Mouse (Mus musculus) right cerebral cortex, postnatal 36 days (tissue): Measurements from ENCODE around the gene Dlx5.

Source experiments
- DNase-seq, 2 experiments: peaks; one replicate each; pipeline ENCODE4 v3.0.0; 2022; ENCODE audit warnings: low spot score in 2 of 2, mixed read lengths in 1 of 2

Dlx5 gene

GRCm38 (mm10) chr6:6881638-6882190 lies at the start of gene Dlx5:
Gene Dlx5, minus strand, starts transcription at chr6:6882085.
- no peak for DNase-seq

DNA sequence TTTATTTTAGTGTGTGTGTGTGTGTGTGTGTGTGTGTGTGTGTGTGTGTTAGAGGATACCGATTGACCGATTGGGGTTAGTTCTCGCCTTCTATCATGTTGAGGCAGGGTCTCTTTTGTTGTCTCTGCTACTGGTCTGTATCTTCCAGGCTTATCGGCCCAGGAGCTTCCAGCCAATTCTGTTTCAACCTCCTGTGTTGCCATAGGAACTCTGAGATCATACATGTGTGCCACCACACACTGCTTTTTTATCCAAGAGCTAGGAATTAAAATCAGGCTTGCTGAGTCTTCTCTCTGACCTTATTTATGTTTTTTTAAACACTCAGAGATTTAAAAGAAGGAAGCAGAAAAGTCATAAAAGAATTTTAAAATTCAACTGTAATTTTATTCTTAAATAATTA lies 49.6 kb upstream of the Dlx5 start:
- no peak for DNase-seq

DNA sequence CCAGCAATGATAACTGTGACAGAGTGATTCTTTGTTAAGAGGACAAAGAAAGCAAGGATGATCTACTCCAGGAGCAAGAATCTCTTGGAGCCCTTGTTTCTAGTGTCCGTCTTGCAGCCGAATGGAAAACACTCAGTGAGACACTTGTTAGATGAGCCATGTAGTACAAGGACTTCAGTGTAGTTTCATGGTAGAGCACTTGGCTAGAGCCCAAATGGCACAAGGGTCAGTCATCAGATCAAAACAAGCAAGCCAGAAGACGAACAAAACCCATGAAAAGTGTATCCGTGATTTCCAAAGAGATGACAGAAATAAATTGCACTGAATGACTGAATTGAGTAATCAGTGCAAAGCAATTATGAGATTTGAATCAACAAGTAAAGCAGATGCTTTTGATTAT lies 48.9 kb upstream of the Dlx5 start:
- DNase-seq, result no peak

GRCm38 (mm10) chr6:6925264-6925663 lies 43.4 kb upstream of the Dlx5 start:
- no peak for DNase-seq

DNA sequence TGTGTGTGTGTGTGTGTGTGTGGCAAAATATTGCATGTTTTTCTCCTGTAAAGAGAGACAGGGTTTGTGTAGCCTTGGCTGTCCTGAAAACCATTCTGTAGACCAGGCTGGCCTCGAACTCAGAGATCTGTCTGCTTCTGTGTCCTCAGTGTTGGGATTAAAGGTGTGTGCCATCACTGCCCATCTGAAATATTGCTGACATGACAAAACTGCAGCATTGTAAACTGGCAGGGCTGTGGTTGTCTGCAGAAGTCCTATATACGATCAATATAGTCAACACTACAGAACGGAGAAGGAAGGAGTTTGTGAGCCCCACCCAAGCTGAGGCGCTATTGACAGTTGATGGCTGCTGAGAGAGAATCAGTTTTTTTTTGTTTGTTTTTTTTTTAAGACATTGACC lies 35.4 kb upstream of the Dlx5 start:
- DNase-seq, result no peak

DNA sequence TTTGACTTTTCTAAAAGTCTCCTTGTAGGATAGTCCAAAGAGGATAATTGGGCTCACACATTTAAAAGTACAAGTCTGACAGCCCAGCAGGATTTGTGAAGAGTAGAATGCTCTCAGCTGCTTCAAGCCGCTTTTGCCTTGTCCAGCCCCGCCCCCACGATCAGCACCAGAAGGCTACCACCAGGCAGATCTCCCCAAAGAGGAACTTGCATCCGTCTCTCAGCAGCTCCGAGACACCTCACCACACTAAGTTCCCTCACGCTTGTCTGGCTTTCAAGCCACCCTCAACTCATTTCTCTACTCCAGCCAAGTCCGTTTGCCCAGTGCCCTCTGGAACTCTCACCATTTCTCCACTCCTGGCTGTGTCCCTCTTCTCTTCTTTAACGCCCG lies 33.6 kb upstream of the Dlx5 start:
- DNase-seq, result no peak

- peak in 1 of 2 experiments; percentile 6 for DNase-seq
Observed at GRCm38 (mm10) chr6:6914849-6915525, 33.1 kb upstream of the Dlx5 start.

DNA sequence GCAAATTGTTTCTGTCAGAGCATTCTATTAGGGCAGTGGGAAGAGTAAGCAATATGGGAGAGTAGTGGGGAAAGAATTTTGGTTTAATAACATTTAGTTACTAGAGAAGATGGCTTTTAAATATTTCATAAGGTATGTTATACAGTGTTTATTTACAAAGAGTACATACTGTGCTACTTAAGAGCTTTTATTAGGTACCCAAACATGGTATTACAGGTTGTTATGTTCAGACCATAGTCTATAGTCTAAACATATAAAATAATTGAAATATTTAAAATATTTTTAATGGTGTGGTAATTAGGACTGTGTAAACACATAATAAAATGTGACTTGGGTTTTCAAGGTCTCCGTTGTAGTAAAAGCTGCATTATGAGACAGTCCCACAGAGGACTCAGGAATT lies 32.4 kb upstream of the Dlx5 start:
- DNase-seq, result no peak

DNA sequence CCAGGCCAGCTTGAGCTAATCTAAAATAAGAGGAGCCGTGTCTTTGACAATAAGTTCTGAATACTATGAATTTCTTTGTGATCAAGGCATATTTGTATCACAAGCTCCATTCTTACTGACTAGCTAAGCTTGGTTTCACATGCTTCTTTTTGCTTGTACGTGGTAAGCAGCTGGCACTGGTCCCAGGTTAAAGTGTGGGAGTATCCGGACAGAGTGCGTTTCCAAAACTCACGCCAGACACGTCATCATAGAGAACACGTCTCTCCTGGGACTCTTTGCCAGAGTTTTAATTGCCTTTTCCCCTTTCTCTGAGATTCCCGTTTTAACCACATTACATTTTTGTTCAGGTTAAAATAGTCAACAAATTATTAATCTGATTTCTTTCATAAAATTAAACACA lies 27.7 kb upstream of the Dlx5 start:
- DNase-seq, result no peak

- DNase-seq, result no peak
Observed at GRCm38 (mm10) chr6:6890047-6890446, 8.2 kb upstream of the Dlx5 start.

- DNase-seq, result no peak
Observed at GRCm38 (mm10) chr6:6886225-6886624, 4.3 kb upstream of the Dlx5 start.

DNA sequence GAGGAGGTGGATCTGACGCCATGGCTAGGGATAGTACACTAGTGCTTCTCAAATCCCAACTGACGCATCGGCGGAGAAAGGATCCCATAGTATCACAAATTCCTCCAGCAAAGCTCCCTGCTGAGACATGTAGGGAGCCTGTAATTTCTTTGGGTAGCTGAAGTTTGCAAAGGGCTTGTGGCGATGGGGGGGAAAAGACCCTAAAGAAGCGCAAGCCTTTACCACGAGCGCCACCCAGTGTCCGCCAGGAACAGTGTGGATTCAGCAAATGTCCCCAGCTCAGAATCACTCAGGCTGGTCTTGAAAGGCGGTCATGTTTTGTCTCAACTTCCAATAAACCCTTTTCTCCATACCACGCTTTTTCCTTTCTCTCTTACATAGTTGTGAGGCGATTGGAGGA lies 3.0 kb upstream of the Dlx5 start:
- DNase-seq, result no peak

DNA sequence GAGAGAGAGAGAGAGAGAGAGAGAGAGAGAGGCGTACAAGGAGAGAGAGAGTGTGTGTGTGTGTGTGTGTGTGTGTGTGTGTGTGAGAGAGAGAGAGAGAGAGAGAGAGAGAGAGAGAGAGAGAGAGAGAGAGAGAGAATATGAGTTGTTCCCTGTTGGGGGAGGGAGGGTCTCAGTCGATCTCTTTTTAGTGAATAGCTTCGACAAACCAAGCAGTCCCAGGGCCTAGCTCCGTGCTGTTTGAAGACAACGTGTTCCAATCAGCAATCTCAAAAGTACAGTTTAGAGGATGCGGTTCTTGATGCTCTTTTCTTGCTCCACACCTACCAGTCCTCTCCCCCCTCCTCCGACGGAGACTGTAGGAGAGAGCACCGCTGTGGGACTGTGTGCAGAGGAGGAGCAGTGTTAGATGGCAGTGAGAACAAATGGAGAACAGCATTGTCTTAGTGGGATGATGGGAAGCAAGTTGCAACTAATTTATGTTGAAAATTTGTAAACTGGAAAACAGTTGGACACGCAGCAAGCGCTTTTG lies 447 bp upstream of the Dlx5 start:
- no peak for DNase-seq

DNA sequence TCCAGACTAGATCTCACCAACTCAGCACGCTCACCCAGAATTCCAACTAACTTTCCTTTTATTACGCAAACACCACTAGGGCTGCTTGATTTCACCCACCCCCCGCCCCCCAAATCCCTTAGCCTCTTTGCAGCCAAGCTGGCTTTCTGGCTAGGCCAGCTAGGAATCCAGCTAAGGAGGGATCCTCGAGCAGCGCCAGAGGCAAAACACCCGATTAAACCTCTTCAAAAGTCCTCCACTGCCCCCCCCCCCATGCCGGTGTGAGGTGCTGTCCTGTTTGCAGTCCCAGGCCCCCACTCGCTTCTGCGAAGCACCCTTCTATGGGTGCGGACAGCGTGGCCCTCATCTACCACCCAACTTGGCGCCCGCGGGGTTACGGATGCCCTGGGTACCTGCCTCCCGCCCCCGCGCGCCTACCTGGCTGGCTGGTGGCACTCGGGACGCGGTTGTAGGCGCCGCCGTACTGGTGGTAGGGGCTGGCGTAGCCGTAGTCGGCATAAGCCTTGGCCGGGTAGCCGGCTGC lies 709 bp downstream of the Dlx5 start:
- no peak for DNase-seq

DNA sequence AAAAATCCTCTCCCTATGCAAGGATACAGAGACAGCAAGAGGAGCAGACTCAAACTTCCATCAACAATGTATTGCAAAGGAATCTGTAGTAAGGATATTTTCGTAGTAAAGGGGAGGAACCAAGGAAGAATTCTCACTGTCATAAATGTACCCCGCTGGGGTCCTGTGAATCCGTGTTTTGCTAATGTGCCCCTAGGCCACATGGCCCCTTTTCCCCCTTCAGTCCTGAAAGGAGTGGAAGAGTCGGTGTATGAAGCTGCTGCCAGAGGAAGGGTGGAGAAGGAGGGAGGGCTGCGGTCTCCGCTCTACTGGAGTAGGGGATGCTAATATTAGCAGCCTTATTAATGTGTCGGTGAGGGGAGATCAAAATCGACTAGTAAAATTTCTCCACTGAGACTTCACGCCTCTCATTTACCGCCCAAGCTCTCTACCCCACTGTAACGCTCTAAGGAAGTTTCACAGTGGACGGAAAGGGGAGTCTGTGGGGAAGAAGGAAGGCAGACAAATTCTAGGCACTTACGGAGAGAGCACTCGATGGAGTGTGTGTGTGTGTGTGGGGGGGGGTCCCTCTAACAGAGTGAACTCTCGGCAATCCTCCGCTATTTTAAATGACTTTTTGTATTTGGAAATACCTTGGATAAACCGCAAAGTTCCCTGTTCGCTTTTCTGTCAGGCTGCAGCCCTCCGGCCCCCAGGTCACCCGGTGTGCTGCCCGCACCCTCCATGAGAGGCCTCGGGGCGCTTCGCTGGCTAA lies 1.3 kb downstream of the Dlx5 start:
- DNase-seq, result no peak

- DNase-seq, result no peak
Observed at GRCm38 (mm10) chr6:6879371-6880325, 2.2 kb downstream of the Dlx5 start.

DNA sequence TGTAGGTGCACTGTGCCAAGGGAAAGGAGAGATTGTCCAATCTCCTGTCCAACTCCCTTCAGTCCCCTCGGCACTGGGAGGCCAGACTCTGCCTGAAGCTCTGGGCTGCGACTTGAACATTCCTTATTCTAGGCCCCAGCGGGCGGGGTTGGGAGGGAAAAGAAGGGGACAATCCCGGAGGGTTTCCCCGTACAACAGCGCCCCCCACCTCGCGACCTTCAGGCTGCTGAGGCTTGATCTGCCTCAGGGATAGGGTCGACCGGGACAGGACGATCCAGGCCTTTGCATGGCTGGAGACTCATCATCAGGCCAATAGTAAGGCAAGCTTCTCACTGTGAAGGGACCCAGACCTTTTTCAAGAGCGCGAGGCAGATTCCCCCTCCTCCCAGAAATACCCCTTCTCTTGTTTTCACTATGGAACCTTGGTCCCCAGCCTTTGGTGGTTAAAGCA lies 3.0 kb downstream of the Dlx5 start:
- DNase-seq, result no peak

DNA sequence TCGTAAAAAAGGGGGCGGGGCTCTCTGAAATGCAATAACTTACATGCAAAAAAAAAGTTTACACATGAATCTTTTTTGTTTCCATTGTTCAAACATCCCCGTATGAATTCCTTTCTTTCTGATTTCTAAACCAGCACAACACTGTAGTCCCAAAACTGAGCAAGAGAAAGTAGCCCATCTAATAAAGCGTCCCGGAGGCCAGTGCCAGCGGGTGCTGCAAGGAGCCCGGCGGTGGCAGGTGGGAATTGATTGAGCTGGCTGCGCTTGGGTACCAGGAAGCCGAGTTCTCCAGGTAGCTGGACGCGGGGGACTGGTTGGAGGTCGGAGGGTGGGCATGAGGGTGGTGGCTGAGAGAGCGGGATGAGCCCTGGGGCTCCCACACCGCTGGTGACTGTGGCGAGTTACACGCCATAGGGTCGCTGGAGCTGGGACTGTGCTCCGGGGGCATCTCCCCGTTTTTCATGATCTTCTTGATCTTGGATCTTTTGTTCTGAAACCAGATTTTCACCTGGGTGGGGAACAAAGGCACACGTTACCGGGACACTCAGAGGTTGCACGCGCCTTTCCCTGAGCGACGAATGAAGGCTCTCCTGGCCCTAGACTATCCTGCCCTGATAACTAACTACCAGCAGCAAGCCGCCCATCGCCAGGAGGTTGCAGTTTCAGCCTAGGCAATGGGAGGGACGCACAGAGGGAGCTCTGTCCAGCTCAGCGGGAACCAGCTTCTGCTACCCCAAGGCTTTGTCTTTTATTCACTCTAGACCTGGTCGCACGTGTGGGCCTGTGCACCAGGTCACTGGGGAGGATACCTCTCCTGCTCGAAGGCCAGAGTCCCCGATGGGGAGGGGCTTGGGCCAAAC lies 3.7 kb downstream of the Dlx5 start:
- no peak for DNase-seq

- DNase-seq, result no peak
Observed at GRCm38 (mm10) chr6:6877346-6877910, 4.5 kb downstream of the Dlx5 start.

DNA sequence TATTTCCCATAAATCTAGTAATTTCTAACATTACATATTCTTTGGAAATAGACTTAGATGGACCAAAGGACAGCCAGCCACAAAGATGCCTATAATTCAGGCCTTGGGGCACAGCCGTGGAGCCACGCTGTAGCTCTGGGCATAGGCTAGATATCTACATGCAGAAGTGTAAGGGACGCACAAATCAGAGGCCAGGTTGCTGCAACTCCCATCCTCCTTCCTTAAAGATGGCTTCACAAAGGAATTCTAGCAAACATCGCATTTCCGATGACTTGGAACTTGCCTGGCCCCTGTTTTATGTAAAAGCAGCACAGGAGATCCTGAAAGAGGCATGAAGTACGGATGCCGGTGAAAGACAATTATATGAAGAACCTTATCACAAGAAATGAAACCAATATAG lies 5.2 kb downstream of the Dlx5 start:
- DNase-seq, result no peak
